Mouse (Mus musculus) lung, postnatal 14 days (tissue): ENCODE data around the gene Glcci1.

Experiments
- DNase-seq: peaks from one replicate; pipeline ENCODE4 v3.0.0; 2021

The Glcci1 gene

GRCm38 (mm10) chr6:8556849-8557571 lies 47.6 kb downstream of the Glcci1 start:
- DNase-seq: no peak

DNA sequence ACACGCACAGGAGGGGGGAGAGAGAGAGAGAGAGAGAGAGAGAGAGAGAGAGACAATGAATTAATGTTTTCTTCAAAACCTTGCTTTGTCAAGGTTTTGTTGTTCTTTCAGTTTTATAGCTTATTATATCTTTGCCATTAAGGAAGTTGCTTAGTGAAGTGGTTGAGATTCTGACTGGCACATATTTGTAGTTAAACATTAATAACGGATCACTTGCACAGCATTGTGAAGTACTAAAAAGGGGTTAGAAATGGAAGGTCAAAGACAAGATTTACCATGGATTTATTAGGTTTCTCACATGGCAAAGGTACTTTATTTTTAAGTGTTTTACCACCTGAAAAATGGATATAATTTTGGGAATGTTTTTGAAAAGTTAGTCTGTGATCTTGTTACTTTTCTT lies 51.3 kb downstream of the Glcci1 start:
- DNase-seq: no peak

GRCm38 (mm10) chr6:8582377-8582776 lies 73.0 kb downstream of the Glcci1 start:
- no peak for DNase-seq

DNA sequence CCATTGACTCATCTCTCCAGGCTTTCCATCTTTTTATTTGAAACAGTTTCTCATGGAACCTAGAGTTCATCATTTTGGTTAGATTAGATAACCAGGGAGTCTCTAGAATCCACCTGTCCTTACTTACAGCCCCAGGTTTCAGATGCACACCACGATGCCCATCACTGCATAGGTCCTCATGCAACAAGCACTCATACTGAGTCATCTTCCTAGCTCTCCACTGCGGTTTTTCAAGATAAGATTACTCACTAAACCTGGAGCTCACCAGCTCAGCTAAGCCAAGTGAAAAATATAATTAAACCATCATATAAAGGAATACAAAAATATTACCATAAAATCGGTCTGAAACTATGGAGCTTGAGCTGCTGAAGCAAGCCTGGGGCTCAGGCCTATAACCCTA lies 74.5 kb downstream of the Glcci1 start:
- DNase-seq: no peak

DNA sequence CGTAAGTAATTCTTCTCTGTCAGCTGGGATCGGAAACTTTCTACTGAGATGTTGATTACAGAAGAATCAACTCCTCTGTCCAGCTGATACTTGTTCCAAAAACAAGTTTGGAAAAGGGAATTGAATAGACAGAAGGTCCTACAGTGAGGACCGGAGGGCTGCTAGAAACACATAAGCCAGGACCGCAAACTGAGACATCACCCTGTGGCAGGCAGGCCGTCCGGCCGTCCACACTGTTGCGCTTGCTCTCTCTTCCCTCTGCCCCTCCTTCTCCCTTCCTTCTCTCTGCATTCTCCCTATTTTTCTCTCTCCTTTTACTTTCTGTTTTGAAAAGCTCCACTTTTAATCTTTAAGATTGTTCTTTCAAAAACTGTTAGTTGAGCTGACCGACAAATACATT lies 82.3 kb downstream of the Glcci1 start:
- DNase-seq: no peak

- no peak for DNase-seq
These were observed 108.0 kb downstream of the Glcci1 start for GRCm38 (mm10) chr6:8617369-8617768.

DNA sequence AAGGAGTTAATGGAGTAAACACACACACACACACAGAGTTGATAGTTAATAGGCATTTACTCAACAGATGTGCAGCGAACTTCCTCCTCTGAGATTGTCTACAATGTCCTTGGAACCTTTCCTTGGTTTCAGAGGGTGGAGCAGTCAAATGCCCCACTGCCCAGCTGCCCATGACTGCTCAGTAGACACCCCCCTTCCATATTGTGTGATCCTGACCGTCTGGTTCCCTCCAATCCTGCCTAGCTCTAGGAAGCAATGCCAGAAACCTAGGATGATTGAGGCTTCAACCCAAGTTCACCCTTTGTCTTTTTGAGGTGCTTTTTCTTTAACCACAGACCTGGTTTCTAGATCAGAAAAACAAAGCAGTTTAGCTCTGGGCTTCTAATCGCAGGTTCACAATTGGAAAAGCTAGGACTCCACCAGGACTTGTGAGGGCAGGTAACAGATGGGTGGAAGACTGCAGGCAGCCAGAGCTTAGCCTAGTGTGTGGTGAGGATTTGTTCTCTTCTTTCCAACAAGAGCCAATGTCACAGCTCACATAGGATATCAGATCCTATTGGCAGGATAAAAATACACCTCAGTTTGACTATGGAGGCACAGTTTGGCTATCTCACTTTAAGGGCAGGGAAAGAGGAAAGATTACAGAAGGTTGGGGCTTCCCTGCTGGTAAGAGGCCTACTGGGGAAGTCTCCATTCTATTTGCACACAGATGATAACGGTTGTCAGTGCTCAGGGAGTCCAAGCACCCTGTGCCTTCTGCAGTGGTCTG lies 110.4 kb downstream of the Glcci1 start:
- DNase-seq: no peak

DNA sequence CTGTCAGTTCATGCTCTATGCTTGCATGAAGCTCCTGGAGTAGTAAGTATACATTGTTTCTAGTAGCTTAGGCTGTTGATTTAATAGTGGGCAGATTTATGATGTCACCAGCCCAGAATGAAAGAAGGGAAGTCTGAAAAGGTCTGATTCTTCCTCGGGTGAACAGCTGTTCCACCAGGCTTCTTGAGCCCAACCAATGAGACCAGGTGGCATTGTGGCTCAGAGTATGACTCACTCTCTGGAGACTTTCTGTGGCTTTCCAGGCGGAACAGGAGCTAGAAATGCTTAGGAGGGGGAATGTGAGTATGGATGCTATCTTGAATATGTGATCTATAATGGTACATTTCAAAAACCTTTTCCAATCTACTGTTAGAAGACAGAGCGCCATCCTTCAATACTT lies 113.6 kb downstream of the Glcci1 start:
- DNase-seq: no peak

- no peak for DNase-seq
These were observed 118.8 kb downstream of the Glcci1 start for GRCm38 (mm10) chr6:8628226-8628625.

- no peak for DNase-seq
These were observed 119.4 kb downstream of the Glcci1 start for GRCm38 (mm10) chr6:8628715-8629267.

- DNase-seq: no peak
These were observed 121.1 kb downstream of the Glcci1 start for GRCm38 (mm10) chr6:8630531-8630930.

- no peak for DNase-seq
These were observed 122.0 kb downstream of the Glcci1 start for GRCm38 (mm10) chr6:8631362-8631761.

DNA sequence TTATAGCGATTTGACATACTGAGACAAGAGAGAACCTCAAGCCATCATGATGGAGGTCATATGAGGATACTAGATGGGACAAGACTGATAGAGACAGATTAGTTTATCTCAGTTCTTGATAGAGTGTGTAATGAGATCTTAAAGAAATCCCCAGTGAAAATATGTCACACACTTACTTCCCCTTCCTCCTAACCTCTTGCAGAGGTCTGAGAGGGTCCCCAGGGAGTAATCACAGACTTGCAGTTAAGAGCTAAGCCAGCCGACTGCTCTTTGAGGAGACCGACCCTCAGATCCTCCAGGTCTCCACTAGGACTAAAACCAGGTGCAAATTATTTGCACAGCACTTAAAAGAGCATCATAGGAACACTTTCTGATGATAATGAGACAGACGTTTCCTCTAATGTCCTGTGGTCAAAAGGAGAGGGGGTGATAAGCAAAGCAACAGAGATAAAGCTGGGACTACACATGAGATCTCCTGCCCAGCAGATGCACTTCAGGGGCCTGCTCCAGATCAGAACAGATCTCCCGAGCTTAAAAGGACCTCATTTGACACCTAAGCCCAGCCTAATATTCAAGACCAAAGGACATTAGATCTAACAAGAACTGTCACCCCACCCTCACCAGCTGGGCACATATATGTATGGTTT lies 122.7 kb downstream of the Glcci1 start:
- no peak for DNase-seq

GRCm38 (mm10) chr6:8632701-8633100 lies 123.3 kb downstream of the Glcci1 start:
- DNase-seq: no peak

- no peak for DNase-seq
These were observed 128.7 kb downstream of the Glcci1 start for GRCm38 (mm10) chr6:8638122-8638521.

DNA sequence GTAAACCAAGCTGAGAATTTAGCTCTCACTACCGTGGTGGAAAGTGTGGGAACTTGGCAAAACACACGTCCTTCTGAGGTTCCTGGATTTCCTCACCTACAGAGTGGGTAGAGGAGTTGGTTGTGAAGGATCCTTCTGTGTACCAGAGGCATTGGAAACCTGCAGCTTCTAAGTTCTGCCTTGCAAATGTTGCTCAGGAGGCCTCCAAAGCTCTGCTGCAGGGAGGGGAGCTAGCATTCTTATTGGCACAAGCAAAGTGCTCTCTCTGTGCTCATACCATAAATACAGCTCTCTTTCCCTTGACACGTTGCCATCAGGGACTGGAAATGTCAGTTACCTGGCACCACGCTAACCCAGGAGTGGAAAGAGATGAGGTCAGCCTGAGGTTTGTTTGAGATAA lies 129.5 kb downstream of the Glcci1 start:
- DNase-seq: no peak

DNA sequence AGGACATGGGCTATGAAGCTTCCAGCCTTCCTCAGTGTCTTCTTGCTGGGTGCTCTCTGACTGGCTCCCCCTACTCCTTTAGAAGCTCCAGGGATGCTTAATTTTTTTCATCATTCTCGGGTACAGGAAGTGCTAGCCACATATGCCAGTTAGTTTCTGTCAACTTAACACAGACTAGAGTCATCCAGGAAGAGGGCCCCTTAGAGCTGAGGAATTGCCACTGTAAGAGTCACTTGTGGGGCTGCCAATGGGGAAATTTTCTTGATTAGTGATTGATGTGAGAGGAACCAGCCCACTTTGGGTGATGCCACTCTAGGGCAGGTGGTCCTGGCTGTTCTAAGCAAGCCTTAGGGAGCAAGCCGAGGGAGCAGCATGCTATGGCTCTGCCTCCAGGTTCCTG lies 130.1 kb downstream of the Glcci1 start:
- no peak for DNase-seq

GRCm38 (mm10) chr6:8640863-8641262 lies 131.5 kb downstream of the Glcci1 start:
- DNase-seq: no peak

GRCm38 (mm10) chr6:8644703-8645102 lies 135.3 kb downstream of the Glcci1 start:
- no peak for DNase-seq

DNA sequence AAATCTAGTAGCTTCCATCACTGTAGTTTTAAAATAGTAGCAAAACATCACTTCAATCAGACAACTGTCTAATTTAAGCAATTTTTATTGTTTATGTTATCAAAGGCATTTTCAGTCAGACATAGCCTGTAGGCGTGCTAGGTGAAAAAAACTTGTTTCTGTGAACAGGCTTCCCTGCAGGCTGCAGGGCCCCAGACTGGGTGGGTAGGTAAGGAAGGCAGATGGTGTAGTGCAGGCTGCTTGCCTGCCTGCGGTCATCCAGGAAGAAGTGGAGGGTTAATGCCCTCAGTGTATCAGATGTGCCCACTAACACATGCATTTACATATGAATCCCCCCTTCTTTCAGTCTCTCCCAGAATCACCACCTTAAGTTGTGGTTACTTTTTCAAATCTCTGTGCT lies 136.3 kb downstream of the Glcci1 start:
- no peak for DNase-seq
